Mouse (Mus musculus) gastrocnemius, adult 8-10 months (tissue): ENCODE results near the gene Cd72. TPM values are rescaled to one million over a fixed set of nuclear protein-coding genes. Genes with fewer than 3 reads are reported as not detected.
A peak's percentile ranks its signal among the peaks of the same experiment; 100 is the strongest.
"Not testable (repeated sequence)": the region's sequence is repeated elsewhere in the genome, so short reads cannot be mapped to it uniquely, and the experiment has no call there.

ENCODE experiments used
- DNase-seq, 2 experiments: peaks; one replicate each; pipeline ENCODE4 v3.0.0; 2022; ENCODE audit warnings: low spot score in 2 of 2
- total RNA-seq, 4 experiments: library from RNA; stranded (reverse); gene quantifications; 2 replicates each; pipeline ENCODE4 v1.2.4; 2022

Gene Cd72
- total RNA-seq = not detected

GRCm38 (mm10) chr4:43454041-43454836 is at the start of gene Cd72:
Gene Cd72 (minus strand): TSS chr4:43454628.
- DNase-seq = no peak

GRCm38 (mm10) chr4:43503506-43503905 is 49.1 kb upstream of the Cd72 start:
- no peak for DNase-seq

- no peak for DNase-seq
Measured at GRCm38 (mm10) chr4:43503041-43503440, 48.6 kb upstream of the Cd72 start.

- DNase-seq = peak; percentile 60 to 77
Measured at GRCm38 (mm10) chr4:43499407-43500333, 45.2 kb upstream of the Cd72 start, which contains the start of gene Arhgef39. Gene Arhgef39 (minus strand): TSS chr4:43499695.

- no peak for DNase-seq
Measured at GRCm38 (mm10) chr4:43498983-43499382, 44.6 kb upstream of the Cd72 start.

- no peak for DNase-seq
Measured at GRCm38 (mm10) chr4:43497946-43498345, 43.5 kb upstream of the Cd72 start.

GRCm38 (mm10) chr4:43497405-43497804 is 43.0 kb upstream of the Cd72 start:
- no peak for DNase-seq

GRCm38 (mm10) chr4:43496587-43496986 is 42.2 kb upstream of the Cd72 start:
- no peak for DNase-seq

- no peak for DNase-seq
Measured at GRCm38 (mm10) chr4:43493846-43494240, 39.4 kb upstream of the Cd72 start.

- peak; percentile 89 to 92 for DNase-seq
Measured at GRCm38 (mm10) chr4:43493186-43493845, 38.9 kb upstream of the Cd72 start.

GRCm38 (mm10) chr4:43492821-43493185 is 38.4 kb upstream of the Cd72 start, which contains the start of gene Ccdc107:
Gene Ccdc107 (plus strand): TSS chr4:43492900.
- DNase-seq = peak; percentile 85 to 90

GRCm38 (mm10) chr4:43492101-43492820 is 37.8 kb upstream of the Cd72 start:
- DNase-seq = no peak

GRCm38 (mm10) chr4:43490801-43491200 is 36.4 kb upstream of the Cd72 start:
- no peak for DNase-seq

GRCm38 (mm10) chr4:43489611-43490010 is 35.2 kb upstream of the Cd72 start:
- DNase-seq = no peak

GRCm38 (mm10) chr4:43485666-43486065 is 31.2 kb upstream of the Cd72 start:
- DNase-seq = not testable (repeated sequence)

GRCm38 (mm10) chr4:43483535-43484091 is 29.2 kb upstream of the Cd72 start, which contains the start of gene Sit1:
Gene Sit1 (minus strand): TSS chr4:43483734.
- DNase-seq = no peak

- peak in 1 of 2 experiments; percentile 32 for DNase-seq
Measured at GRCm38 (mm10) chr4:43482591-43482990, 28.2 kb upstream of the Cd72 start.

GRCm38 (mm10) chr4:43481894-43482456 is 27.5 kb upstream of the Cd72 start:
- DNase-seq = no peak

GRCm38 (mm10) chr4:43480985-43481384 is 26.6 kb upstream of the Cd72 start:
- no peak for DNase-seq
